Mouse (Mus musculus) kidney, adult 2 months (tissue): ENCODE results near the gene Acly. TPM values are rescaled to one million over a fixed set of nuclear protein-coding genes. Genes with fewer than 3 reads are reported as not detected.

Experiments used
- DNase-seq: peaks from one replicate; pipeline ENCODE4 v3.0.0; 2021
- H3K27ac ChIP-seq: fragments of 200-500 bp; 2 replicates; pipeline ENCODE4 v1.5.1; 2012; ENCODE audit warnings: low read depth, low read length, control low read depth, inconsistent platforms; ENCODE audit not compliant: insufficient read depth
- H3K27me3 ChIP-seq: fragments of 200-500 bp; replicated peaks from 2 replicates; pipeline ENCODE4 v1.6.1; 2012; ENCODE audit warnings: mild to moderate bottlenecking, moderate library complexity, low read length, inconsistent platforms; ENCODE audit not compliant: control insufficient read depth, insufficient read depth
- H3K36me3 ChIP-seq: fragments of 200-500 bp; 2 replicates; pipeline ENCODE4 v1.6.1; 2012; ENCODE audit warnings: mild to moderate bottlenecking, moderate library complexity, low read length, inconsistent platforms; ENCODE audit not compliant: control insufficient read depth, insufficient read depth
- H3K4me1 ChIP-seq: fragments of 200-500 bp; 2 replicates; pipeline ENCODE4 v1.6.1; 2011; ENCODE audit warnings: low read length; ENCODE audit not compliant: control insufficient read depth, insufficient read depth
- H3K4me3 ChIP-seq: fragments of 200-500 bp; 2 replicates; pipeline ENCODE4 v1.5.1; 2011; ENCODE audit warnings: mild to moderate bottlenecking, low read depth, low read length, control low read depth; ENCODE audit not compliant: insufficient read depth
- CTCF ChIP-seq: fragments of 200-500 bp; conservative IDR thresholded peaks from 2 replicates; pipeline ENCODE4 v1.5.1; 2011; ENCODE audit warnings: low read depth, mild to moderate bottlenecking, control low read depth, low read length, moderate library complexity, mixed read lengths; ENCODE audit not compliant: insufficient read depth, insufficient read length
- POLR2A ChIP-seq: fragments of 200-500 bp; IDR thresholded peaks from one replicate; pipeline ENCODE4 v1.6.1; 2011; ENCODE audit warnings: low read depth, low read length, control low read depth
- WGBS: fragments of 180-500 bp; shearing (Covaris S2); methylation state at CpG from one replicate; pipeline ENCODE4 v1.1.7; 2018; 5-methylcytosine and 5-hydroxymethylcytosine counted together
- polyA plus RNA-seq: library from polyadenylated mRNA; depleted of rRNA; stranded (reverse); fragments of >200 nt; gene quantifications from 2 replicates; pipeline ENCODE4 v1.2.3, GENCODE M21; 2012

Gene Acly
- polyA plus RNA-seq, 1 experiment = 181 TPM

DNA sequence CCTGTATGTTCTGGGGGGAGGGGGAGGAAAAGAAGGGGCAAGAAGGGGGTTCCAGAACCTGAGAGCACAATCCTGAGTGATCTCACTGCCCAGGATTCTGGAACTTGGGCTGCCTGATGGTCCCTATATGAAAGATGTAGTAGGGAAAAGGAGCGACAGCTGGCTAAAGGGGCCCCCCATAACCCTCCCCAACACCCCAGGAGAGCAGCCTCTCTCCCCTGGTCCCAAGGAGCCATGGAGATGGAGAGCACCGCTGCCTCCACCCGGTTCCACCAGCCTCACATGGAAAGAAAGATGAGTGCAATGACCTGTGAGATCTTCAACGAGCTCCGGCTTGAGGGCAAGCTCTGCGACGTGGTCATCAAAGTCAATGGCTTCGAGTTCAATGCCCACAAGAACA lies 86.0 kb downstream of the Acly start, which contains the start of the genes Nt5c3b and Klhl10:
Gene Nt5c3b (minus strand): TSS at position 12 of the 400 bp plus-strand sequence.
Gene Klhl10 (plus strand): TSS at position 121 of the 400 bp plus-strand sequence.
- Histone ChIP-seq H3K36me3 (no peaks in the 10 kb centered on the region), H3K27ac (no peak within 1 kb of the TSS), H3K4me1 (0 out of 2 replicates have a peak, but pooled peaks cover 3% of the 10 kb centered on the region), H3K27me3 (no peaks in the 10 kb centered on the region), H3K4me3 (peak within 1 kb of the TSS; percentile 87)
- no peak for DNase-seq
- WGBS = 53% methylated on average over 8 of the region's 8 CpGs
- TF ChIP-seq CTCF (no peak), POLR2A (no peak)

DNA sequence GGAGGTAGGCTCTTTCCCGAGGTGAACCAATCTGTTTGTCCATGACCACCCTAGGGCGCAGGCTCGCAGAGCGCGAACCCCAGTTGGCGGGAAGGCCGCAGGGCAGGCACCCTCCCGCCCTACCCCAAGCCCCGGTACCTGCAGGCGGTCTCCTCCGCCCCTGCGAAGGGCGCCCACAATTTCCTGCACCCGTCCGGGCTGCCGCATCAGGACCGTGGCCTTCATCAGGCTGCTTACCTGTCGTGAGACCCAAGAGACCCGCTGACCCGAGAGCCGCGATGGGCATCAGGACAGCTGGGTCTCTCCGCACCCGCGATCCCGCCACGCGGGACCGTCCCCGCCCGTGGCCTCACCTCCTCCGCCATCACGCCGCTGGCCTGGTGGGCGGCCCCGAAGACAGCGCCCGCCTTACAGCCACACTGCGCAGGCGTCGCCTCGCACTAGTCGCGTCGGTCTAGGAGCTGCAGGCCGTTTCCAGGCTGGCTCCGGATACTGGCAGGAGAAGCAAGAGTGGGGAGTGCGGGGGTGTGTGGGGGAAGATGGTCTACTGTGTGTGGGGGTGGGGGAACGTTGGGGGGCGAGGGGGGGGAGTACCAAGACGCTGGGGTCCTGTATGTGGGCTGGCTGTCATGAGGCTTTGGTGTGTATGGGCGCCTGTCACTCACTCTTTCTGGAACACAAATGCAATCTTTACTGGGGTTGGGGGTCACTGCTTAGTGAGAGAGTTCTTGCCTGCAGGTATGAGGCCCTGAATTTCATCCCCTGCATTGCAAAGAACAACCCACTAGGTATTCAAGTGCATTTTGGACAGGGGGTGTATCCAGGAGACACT lies 86.9 kb downstream of the Acly start:
- TF ChIP-seq POLR2A (peak; percentile 34), CTCF (no peak)
- H3K4me1 ChIP-seq = 0 out of 2 replicates have a peak, but pooled peaks cover 3% of the 10 kb centered on the region
- H3K27me3 ChIP-seq = no peaks in the 10 kb centered on the region
- no peak overlapping the region for H3K27ac ChIP-seq
- DNase-seq = peak; percentile 81
- H3K36me3 ChIP-seq = no peaks in the 10 kb centered on the region
- H3K4me3 ChIP-seq = peak overlapping the region; percentile 87
- WGBS = 2% methylated on average over 52 of the region's 52 CpGs

DNA sequence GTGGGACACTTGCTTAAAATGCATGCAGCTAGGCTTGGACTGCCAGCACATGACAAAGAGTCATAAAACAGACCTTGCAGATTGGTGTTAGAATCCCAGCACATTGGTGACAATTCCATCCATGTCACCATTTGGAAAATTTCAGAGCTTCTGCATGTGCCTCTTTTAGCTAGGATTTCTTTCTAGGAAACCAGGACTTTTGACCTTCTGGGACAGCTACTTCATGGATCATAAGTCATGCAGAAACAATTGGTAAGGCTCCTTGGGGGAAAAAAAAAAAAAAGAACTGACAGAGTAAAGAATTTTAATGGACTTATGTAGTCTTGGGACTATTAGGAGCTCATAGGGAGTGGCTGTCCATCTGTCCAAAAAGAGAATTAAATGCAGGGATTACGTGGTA lies 89.9 kb downstream of the Acly start:
- DNase-seq = peak; percentile 68
- 0 out of 2 replicates have a peak, but pooled peaks cover 3% of the 10 kb centered on the region for H3K4me1 ChIP-seq
- H3K36me3 ChIP-seq = no peaks in the 10 kb centered on the region
- H3K4me3 ChIP-seq = no peak overlapping the region
- 39% methylated on average over 1 of the region's 1 CpGs for WGBS
- TF ChIP-seq CTCF (no peak), POLR2A (no peak)
- H3K27ac ChIP-seq = no peak overlapping the region
- no peaks in the 10 kb centered on the region for H3K27me3 ChIP-seq

DNA sequence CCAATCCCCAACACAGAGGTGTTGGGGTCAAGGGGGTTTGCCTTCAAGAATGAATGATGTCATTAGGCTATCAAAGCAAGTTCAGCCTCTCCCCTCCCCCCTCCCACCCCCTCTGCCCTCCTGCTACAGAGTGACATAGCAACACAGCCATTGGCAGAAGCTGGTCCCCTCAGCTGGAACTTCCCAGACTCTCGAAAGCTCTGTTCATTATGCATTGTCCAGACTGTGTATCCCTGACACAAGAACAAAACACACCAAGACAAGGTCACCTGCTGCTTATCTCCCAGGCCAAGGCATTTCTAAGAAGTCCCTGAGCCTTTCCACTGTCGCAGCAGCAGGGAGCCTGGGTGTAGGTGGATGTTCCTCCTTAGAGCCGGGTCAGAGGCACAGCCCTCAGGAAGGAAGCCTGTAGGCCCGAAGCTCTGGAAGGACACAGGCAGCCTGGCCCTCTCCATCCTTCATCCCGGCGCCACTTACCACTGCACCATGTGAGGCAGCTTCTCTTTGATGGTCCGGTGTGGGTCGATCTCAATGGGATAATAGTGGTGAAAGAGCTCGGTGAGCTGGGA lies 92.0 kb downstream of the Acly start:
- TF ChIP-seq CTCF (no peak), POLR2A (no peak)
- Histone ChIP-seq H3K36me3 (no peaks in the 10 kb centered on the region), H3K27ac (no peak overlapping the region), H3K4me3 (no peak overlapping the region), H3K4me1 (0 out of 2 replicates have a peak, but pooled peaks cover 3% of the 10 kb centered on the region), H3K27me3 (no peaks in the 10 kb centered on the region)
- WGBS = 82% methylated on average over 9 of the region's 9 CpGs
- no peak for DNase-seq

GRCm38 (mm10) chr11:100432002-100432401 lies 95.8 kb downstream of the Acly start:
- TF ChIP-seq POLR2A (no peak), CTCF (no peak)

GRCm38 (mm10) chr11:100430052-100430451 lies 97.7 kb downstream of the Acly start:
- TF ChIP-seq POLR2A (no peak), CTCF (no peak)
- Histone ChIP-seq H3K4me3 (no peak overlapping the region), H3K4me1 (no peaks in the 10 kb centered on the region), H3K27me3 (no peaks in the 10 kb centered on the region), H3K36me3 (no peaks in the 10 kb centered on the region), H3K27ac (no peak overlapping the region)
- DNase-seq = no peak
- WGBS = 94% methylated on average over 7 of the region's 7 CpGs

More at GRCm38 (mm10) chr11:100432002-100432401, 95.8 kb downstream of the Acly start:
- H3K27ac ChIP-seq = no peak overlapping the region
- H3K4me3 ChIP-seq = no peak overlapping the region
- no peak for DNase-seq
- no peaks in the 10 kb centered on the region for H3K4me1 ChIP-seq
- no peaks in the 10 kb centered on the region for H3K27me3 ChIP-seq
- H3K36me3 ChIP-seq = no peaks in the 10 kb centered on the region
- WGBS = 95% methylated on average over 5 of the region's 5 CpGs

- no peak overlapping the region for H3K27ac ChIP-seq
- no peaks in the 10 kb centered on the region for H3K4me1 ChIP-seq
- no peaks in the 10 kb centered on the region for H3K27me3 ChIP-seq
- DNase-seq = no peak
- 34% methylated on average over 9 of the region's 9 CpGs for WGBS
- no peak overlapping the region for H3K4me3 ChIP-seq
- H3K36me3 ChIP-seq = no peaks in the 10 kb centered on the region
- TF ChIP-seq CTCF = no peak
- no peak for TF ChIP-seq POLR2A
Observed at GRCm38 (mm10) chr11:100428612-100429199, 99.1 kb downstream of the Acly start.
